Mouse (Mus musculus): ENCODE data around the gene Pdik1l. TPM values are rescaled to one million over a fixed set of nuclear protein-coding genes. Genes with fewer than 3 reads are reported as not detected.

Pdik1l gene
- polyA plus RNA-seq, 1 experiment from 2014 or later = 18.5 TPM

GRCm38 (mm10) chr4:134316390-134316789 is 28.7 kb upstream of the Pdik1l start:
- DNase-seq (ENCODE audit: low spot score) (no peak), ATAC-seq (ENCODE audit: low read depth) (no peak)
- Histone ChIP-seq H3K27me3 (replicated peaks; ENCODE audit: control insufficient read depth, insufficient read depth, low read length) (no peaks in the 10 kb centered on the region), H3K9me3 (ENCODE audit: control insufficient read depth, low read length) (peaks cover 6% of the 10 kb centered on the region; the same call in 1 of the 2 replicates), H3K4me2 (ENCODE audit: low read depth, low read length) (no peak overlapping the region), H3K27ac (replicated peaks; ENCODE audit: low read depth, low read length) (no peak overlapping the region), H3K4me3 (ENCODE audit: low read depth, low read length) (no peak overlapping the region), H3K9ac (ENCODE audit: low read depth, low read length) (no peak overlapping the region), H3K36me3 (ENCODE audit: control insufficient read depth, insufficient read depth, low read length) (no peaks in the 10 kb centered on the region), H3K4me1 (ENCODE audit: control insufficient read depth, insufficient read depth, low read length) (peaks cover 9% of the 10 kb centered on the region; the same call in 1 of the 2 replicates)
- WGBS = 49% methylated on average over 16 of the region's 16 CpGs

- Histone ChIP-seq H3K36me3 (ENCODE audit: control insufficient read depth, insufficient read depth, low read length) (no peaks in the 10 kb centered on the region), H3K9me3 (ENCODE audit: control insufficient read depth, low read length) (peaks cover 6% of the 10 kb centered on the region; the same call in 1 of the 2 replicates), H3K4me3 (ENCODE audit: low read depth, low read length) (0 out of 2 replicates have a peak overlapping the region, but pooled peaks have one; percentile 5), H3K27me3 (replicated peaks; ENCODE audit: control insufficient read depth, insufficient read depth, low read length) (no peaks in the 10 kb centered on the region), H3K9ac (ENCODE audit: low read depth, low read length) (0 out of 2 replicates have a peak overlapping the region, but pooled peaks have one; percentile 14), H3K4me1 (ENCODE audit: control insufficient read depth, insufficient read depth, low read length) (peaks cover 9% of the 10 kb centered on the region; the same call in 1 of the 2 replicates), H3K27ac (replicated peaks; ENCODE audit: low read depth, low read length) (no peak overlapping the region), H3K4me2 (ENCODE audit: low read depth, low read length) (0 out of 2 replicates have a peak overlapping the region, but pooled peaks have one; percentile 15)
- no peak for ATAC-seq (ENCODE audit: low read depth)
- DNase-seq (ENCODE audit: low spot score) = no peak
- WGBS = 63% methylated on average over 9 of the region's 9 CpGs
These were observed 27.8 kb upstream of the Pdik1l start for GRCm38 (mm10) chr4:134315470-134315869.

- no peaks in the 10 kb centered on the region for H3K27me3 ChIP-seq (replicated peaks; ENCODE audit: control insufficient read depth, insufficient read depth, low read length)
- peaks cover 6% of the 10 kb centered on the region; the same call in 1 of the 2 replicates for H3K9me3 ChIP-seq (ENCODE audit: control insufficient read depth, low read length)
- peak within 1 kb of the TSS; percentile 15; the same call in 1 of the 2 replicates for H3K4me2 ChIP-seq (ENCODE audit: low read depth, low read length)
- ATAC-seq (ENCODE audit: low read depth) (0 out of 2 replicates have a peak, but pooled peaks have one; percentile 44), DNase-seq (ENCODE audit: low spot score) (peak; percentile 33)
- WGBS = 32% methylated on average over 11 of the region's 11 CpGs
- H3K4me1 ChIP-seq (ENCODE audit: control insufficient read depth, insufficient read depth, low read length) = peaks cover 9% of the 10 kb centered on the region; the same call in 1 of the 2 replicates
- H3K36me3 ChIP-seq (ENCODE audit: control insufficient read depth, insufficient read depth, low read length) = no peaks in the 10 kb centered on the region
- H3K9ac ChIP-seq (ENCODE audit: low read depth, low read length) = 0 out of 2 replicates have a peak within 1 kb of the TSS, but pooled peaks have one; percentile 14
- no peak within 1 kb of the TSS for H3K27ac ChIP-seq (replicated peaks; ENCODE audit: low read depth, low read length)
- peak within 1 kb of the TSS; percentile 5; the same call in 1 of the 2 replicates for H3K4me3 ChIP-seq (ENCODE audit: low read depth, low read length)
These were observed 27.2 kb upstream of the Pdik1l start, which contains the start of gene Trim63 for GRCm38 (mm10) chr4:134314876-134315275. TSS of gene Trim63 (plus strand) at chr4:134315120.

- no peak overlapping the region for H3K9ac ChIP-seq (ENCODE audit: low read depth, low read length)
- WGBS = 80% methylated on average over 4 of the region's 4 CpGs
- no peak overlapping the region for H3K4me2 ChIP-seq (ENCODE audit: low read depth, low read length)
- DNase-seq (ENCODE audit: low spot score) (no peak), ATAC-seq (ENCODE audit: low read depth) (no peak)
- no peaks in the 10 kb centered on the region for H3K36me3 ChIP-seq (ENCODE audit: control insufficient read depth, insufficient read depth, low read length)
- no peak overlapping the region for H3K4me3 ChIP-seq (ENCODE audit: low read depth, low read length)
- H3K9me3 ChIP-seq (ENCODE audit: control insufficient read depth, low read length) = peaks cover 6% of the 10 kb centered on the region; the same call in 1 of the 2 replicates
- H3K27ac ChIP-seq (replicated peaks; ENCODE audit: low read depth, low read length) = no peak overlapping the region
- peaks cover 9% of the 10 kb centered on the region; the same call in 1 of the 2 replicates for H3K4me1 ChIP-seq (ENCODE audit: control insufficient read depth, insufficient read depth, low read length)
- H3K27me3 ChIP-seq (replicated peaks; ENCODE audit: control insufficient read depth, insufficient read depth, low read length) = no peaks in the 10 kb centered on the region
These were observed 26.5 kb upstream of the Pdik1l start for GRCm38 (mm10) chr4:134314081-134314655.

GRCm38 (mm10) chr4:134312901-134313300 is 25.2 kb upstream of the Pdik1l start:
- no peak for ATAC-seq (ENCODE audit: low read depth)
- H3K4me2 ChIP-seq (ENCODE audit: low read depth, low read length) = no peak overlapping the region
- H3K9me3 ChIP-seq (ENCODE audit: control insufficient read depth, low read length) = peaks cover 6% of the 10 kb centered on the region; the same call in 1 of the 2 replicates
- no peak for DNase-seq (ENCODE audit: low spot score)
- no peak overlapping the region for H3K27ac ChIP-seq (replicated peaks; ENCODE audit: low read depth, low read length)
- no peak overlapping the region for H3K4me3 ChIP-seq (ENCODE audit: low read depth, low read length)
- no peak overlapping the region for H3K9ac ChIP-seq (ENCODE audit: low read depth, low read length)
- no peaks in the 10 kb centered on the region for H3K27me3 ChIP-seq (replicated peaks; ENCODE audit: control insufficient read depth, insufficient read depth, low read length)
- H3K4me1 ChIP-seq (ENCODE audit: control insufficient read depth, insufficient read depth, low read length) = peaks cover 9% of the 10 kb centered on the region; the same call in 1 of the 2 replicates
- no peaks in the 10 kb centered on the region for H3K36me3 ChIP-seq (ENCODE audit: control insufficient read depth, insufficient read depth, low read length)
- WGBS = 95% methylated on average over 6 of the region's 6 CpGs

- peaks cover 6% of the 10 kb centered on the region; the same call in 1 of the 2 replicates for H3K9me3 ChIP-seq (ENCODE audit: control insufficient read depth, low read length)
- no peak for ATAC-seq (ENCODE audit: low read depth)
- no peaks in the 10 kb centered on the region for H3K27me3 ChIP-seq (replicated peaks; ENCODE audit: control insufficient read depth, insufficient read depth, low read length)
- DNase-seq (ENCODE audit: low spot score) = no peak
- H3K4me1 ChIP-seq (ENCODE audit: control insufficient read depth, insufficient read depth, low read length) = peaks cover 12% of the 10 kb centered on the region
- 90% methylated on average over 5 of the region's 5 CpGs for WGBS
- H3K27ac ChIP-seq (replicated peaks; ENCODE audit: low read depth, low read length) = no peak overlapping the region
- no peak overlapping the region for H3K9ac ChIP-seq (ENCODE audit: low read depth, low read length)
- H3K36me3 ChIP-seq (ENCODE audit: control insufficient read depth, insufficient read depth, low read length) = no peaks in the 10 kb centered on the region
- H3K4me2 ChIP-seq (ENCODE audit: low read depth, low read length) = no peak overlapping the region
- H3K4me3 ChIP-seq (ENCODE audit: low read depth, low read length) = no peak overlapping the region
These were observed 24.6 kb upstream of the Pdik1l start for GRCm38 (mm10) chr4:134312341-134312740.

GRCm38 (mm10) chr4:134311784-134312183 is 24.1 kb upstream of the Pdik1l start:
- 76% methylated on average over 9 of the region's 9 CpGs for WGBS
- Histone ChIP-seq H3K9me3 (ENCODE audit: control insufficient read depth, low read length) (peaks cover 6% of the 10 kb centered on the region; the same call in 1 of the 2 replicates), H3K4me1 (ENCODE audit: control insufficient read depth, insufficient read depth, low read length) (peaks cover 17% of the 10 kb centered on the region), H3K27ac (replicated peaks; ENCODE audit: low read depth, low read length) (no peak overlapping the region), H3K27me3 (replicated peaks; ENCODE audit: control insufficient read depth, insufficient read depth, low read length) (no peaks in the 10 kb centered on the region), H3K4me2 (ENCODE audit: low read depth, low read length) (no peak overlapping the region), H3K4me3 (ENCODE audit: low read depth, low read length) (no peak overlapping the region), H3K9ac (ENCODE audit: low read depth, low read length) (no peak overlapping the region), H3K36me3 (ENCODE audit: control insufficient read depth, insufficient read depth, low read length) (no peaks in the 10 kb centered on the region)
- DNase-seq (ENCODE audit: low spot score) (no peak), ATAC-seq (ENCODE audit: low read depth) (no peak)

- Histone ChIP-seq H3K9me3 (ENCODE audit: control insufficient read depth, low read length) (peaks cover 6% of the 10 kb centered on the region; the same call in 1 of the 2 replicates), H3K27ac (replicated peaks; ENCODE audit: low read depth, low read length) (no peak overlapping the region), H3K4me1 (ENCODE audit: control insufficient read depth, insufficient read depth, low read length) (peaks cover 17% of the 10 kb centered on the region), H3K27me3 (replicated peaks; ENCODE audit: control insufficient read depth, insufficient read depth, low read length) (no peaks in the 10 kb centered on the region), H3K9ac (ENCODE audit: low read depth, low read length) (no peak overlapping the region), H3K4me3 (ENCODE audit: low read depth, low read length) (no peak overlapping the region), H3K36me3 (ENCODE audit: control insufficient read depth, insufficient read depth, low read length) (no peaks in the 10 kb centered on the region), H3K4me2 (ENCODE audit: low read depth, low read length) (no peak overlapping the region)
- DNase-seq (ENCODE audit: low spot score) = no peak
- 87% methylated on average over 9 of the region's 9 CpGs for WGBS
- ATAC-seq (ENCODE audit: low read depth) = no peak
These were observed 23.0 kb upstream of the Pdik1l start for GRCm38 (mm10) chr4:134310656-134311055.

Measured in embryonic facial prominence, embryonic 14.5 days (tissue).